Mouse (Mus musculus): ENCODE results near the gene Plekha6. TPM values are rescaled to one million over a fixed set of nuclear protein-coding genes. Genes with fewer than 3 reads are reported as not detected.
A peak's percentile ranks its signal among the peaks of the same experiment; 100 is the strongest.

The Plekha6 gene
- total and polyA plus RNA-seq, 3 experiments: 11.8 to 28.5 TPM; not detected in 1

- no peaks in the 10 kb centered on the region for H3K27me3 ChIP-seq (ENCODE audit: control insufficient read depth in 1 of 2, insufficient read depth in 2 of 2, low read length in 2 of 2)
- DNase-seq (ENCODE audit: low read depth, low spot score): no peak
- H3K27ac ChIP-seq (ENCODE audit: control insufficient read depth, low read depth, low read length): no peak overlapping the region
- H3K9me3 ChIP-seq (replicated peaks; ENCODE audit: insufficient read depth, low read length): no peaks in the 10 kb centered on the region
- peaks cover 2 to 5% of the 10 kb centered on the region in 2 experiments; a peak in 3 of 4 replicates for H3K36me3 ChIP-seq (ENCODE audit: control insufficient read depth in 1 of 2, insufficient read depth in 2 of 2, low read length in 2 of 2)
- H3K4me1 ChIP-seq (ENCODE audit: control insufficient read depth in 1 of 2, insufficient read depth in 2 of 2, low read length in 2 of 2): peaks cover 0 to 3% of the 10 kb centered on the region in 2 experiments; a peak in 1 of 4 replicates
- TF ChIP-seq MYB (IDR thresholded peaks at IDR 0.05; ENCODE audit: low read depth, low read length): no peak
- H3K4me3 ChIP-seq (ENCODE audit: control insufficient read depth in 1 of 2, insufficient read depth in 1 of 2, low read depth in 2 of 2, low read length in 2 of 2): no peak overlapping the region
- no peak overlapping the region for H3K9ac ChIP-seq (ENCODE audit: control insufficient read depth, low read depth, low read length, poor library complexity, severe bottlenecking)
- no peaks in the 10 kb centered on the region for H3K79me2 ChIP-seq (ENCODE audit: control insufficient read depth, insufficient read depth, low read length, poor library complexity)
These were observed 100.4 kb downstream of the Plekha6 start for GRCm38 (mm10) chr1:133264367-133264766.

- H3K27me3 ChIP-seq (ENCODE audit: control insufficient read depth in 1 of 2, insufficient read depth in 2 of 2, low read length in 2 of 2): no peaks in the 10 kb centered on the region
These were observed 101.2 kb downstream of the Plekha6 start for GRCm38 (mm10) chr1:133265114-133265766.

GRCm38 (mm10) chr1:133267094-133267493 is 103.1 kb downstream of the Plekha6 start:
- Histone ChIP-seq H3K9me3 (replicated peaks; ENCODE audit: insufficient read depth, low read length) (no peaks in the 10 kb centered on the region), H3K4me3 (ENCODE audit: control insufficient read depth in 1 of 2, insufficient read depth in 1 of 2, low read depth in 2 of 2, low read length in 2 of 2) (no peak overlapping the region), H3K79me2 (ENCODE audit: control insufficient read depth, insufficient read depth, low read length, poor library complexity) (no peaks in the 10 kb centered on the region), H3K4me1 (ENCODE audit: control insufficient read depth in 1 of 2, insufficient read depth in 2 of 2, low read length in 2 of 2) (peaks cover 0 to 3% of the 10 kb centered on the region in 2 experiments; a peak in 1 of 4 replicates), H3K27me3 (ENCODE audit: control insufficient read depth in 1 of 2, insufficient read depth in 2 of 2, low read length in 2 of 2) (no peaks in the 10 kb centered on the region), H3K27ac (ENCODE audit: control insufficient read depth, low read depth, low read length) (no peak overlapping the region), H3K36me3 (ENCODE audit: control insufficient read depth in 1 of 2, insufficient read depth in 2 of 2, low read length in 2 of 2) (peaks cover 0 to 2% of the 10 kb centered on the region in 2 experiments; a peak in 3 of 4 replicates), H3K9ac (ENCODE audit: control insufficient read depth, low read depth, low read length, poor library complexity, severe bottlenecking) (no peak overlapping the region)
- no peak for DNase-seq (ENCODE audit: low read depth, low spot score)
- no peak for TF ChIP-seq POLR2AphosphoS2 (IDR thresholded peaks at IDR 0.05; ENCODE audit: low read length)
- no peak for TF ChIP-seq TCF12 (IDR thresholded peaks at IDR 0.05; ENCODE audit: low read depth, low read length)

More at GRCm38 (mm10) chr1:133265114-133265766, 101.2 kb downstream of the Plekha6 start:
- Histone ChIP-seq H3K4me3 (ENCODE audit: control insufficient read depth in 1 of 2, insufficient read depth in 1 of 2, low read depth in 2 of 2, low read length in 2 of 2) (no peak overlapping the region), H3K4me1 (ENCODE audit: control insufficient read depth in 1 of 2, insufficient read depth in 2 of 2, low read length in 2 of 2) (peaks cover 0 to 3% of the 10 kb centered on the region in 2 experiments; a peak in 1 of 4 replicates), H3K36me3 (ENCODE audit: control insufficient read depth in 1 of 2, insufficient read depth in 2 of 2, low read length in 2 of 2) (peaks cover 2 to 5% of the 10 kb centered on the region in 2 experiments; a peak in 3 of 4 replicates), H3K9ac (ENCODE audit: control insufficient read depth, low read depth, low read length, poor library complexity, severe bottlenecking) (no peak overlapping the region), H3K27ac (ENCODE audit: control insufficient read depth, low read depth, low read length) (no peak overlapping the region), H3K79me2 (ENCODE audit: control insufficient read depth, insufficient read depth, low read length, poor library complexity) (no peaks in the 10 kb centered on the region), H3K9me3 (replicated peaks; ENCODE audit: insufficient read depth, low read length) (no peaks in the 10 kb centered on the region)
- DNase-seq (ENCODE audit: low read depth, low spot score): peak; percentile 21
- TF ChIP-seq ELF1 (IDR thresholded peaks at IDR 0.05; ENCODE audit: low read depth, low read length) (no peak), CTCF (IDR thresholded peaks at IDR 0.05 in 2 of 3, conservative IDR thresholded peaks at IDR 0.05 in 1 of 3; ENCODE audit: control insufficient read depth in 1 of 3, insufficient read depth in 1 of 3, low read depth in 2 of 3, low read length in 3 of 3, poor library complexity in 1 of 3, severe bottlenecking in 1 of 3) (peak; percentile 12 to 46 (median 33); a peak in 5 of 6 replicates)

GRCm38 (mm10) chr1:133267813-133268492 is 103.9 kb downstream of the Plekha6 start:
- no peak overlapping the region for H3K4me3 ChIP-seq (ENCODE audit: control insufficient read depth in 1 of 2, insufficient read depth in 1 of 2, low read depth in 2 of 2, low read length in 2 of 2)
- H3K9me3 ChIP-seq (replicated peaks; ENCODE audit: insufficient read depth, low read length): no peaks in the 10 kb centered on the region
- no peaks in the 10 kb centered on the region for H3K27me3 ChIP-seq (ENCODE audit: control insufficient read depth in 1 of 2, insufficient read depth in 2 of 2, low read length in 2 of 2)
- DNase-seq (ENCODE audit: low read depth, low spot score): peak; percentile 78
- peaks cover 0 to 3% of the 10 kb centered on the region in 2 experiments; a peak in 1 of 4 replicates for H3K4me1 ChIP-seq (ENCODE audit: control insufficient read depth in 1 of 2, insufficient read depth in 2 of 2, low read length in 2 of 2)
- peaks cover 0 to 2% of the 10 kb centered on the region in 2 experiments; a peak in 3 of 4 replicates for H3K36me3 ChIP-seq (ENCODE audit: control insufficient read depth in 1 of 2, insufficient read depth in 2 of 2, low read length in 2 of 2)
- no peak overlapping the region for H3K9ac ChIP-seq (ENCODE audit: control insufficient read depth, low read depth, low read length, poor library complexity, severe bottlenecking)
- no peaks in the 10 kb centered on the region for H3K79me2 ChIP-seq (ENCODE audit: control insufficient read depth, insufficient read depth, low read length, poor library complexity)
- H3K27ac ChIP-seq (ENCODE audit: control insufficient read depth, low read depth, low read length): no peak overlapping the region
- TF ChIP-seq POLR2AphosphoS2 (IDR thresholded peaks at IDR 0.05; ENCODE audit: low read length) (no peak), CHD2 (IDR thresholded peaks at IDR 0.05; ENCODE audit: low read length) (no peak), USF2 (IDR thresholded peaks at IDR 0.05; ENCODE audit: borderline replicate concordance in 1 of 2, insufficient read depth in 1 of 2, low read depth in 1 of 2, low read length in 2 of 2) (no peak), POLR2A (IDR thresholded peaks at IDR 0.05; ENCODE audit: control insufficient read depth in 1 of 2, insufficient read depth in 1 of 2, low read depth in 1 of 2, low read length in 2 of 2, poor library complexity in 1 of 2) (no peak), MXI1 (IDR thresholded peaks at IDR 0.05; ENCODE audit: low read depth, low read length) (peak; percentile 57), ETS1 (IDR thresholded peaks at IDR 0.05; ENCODE audit: low read depth, low read length) (0 out of 2 replicates have a peak, but pooled peaks have one; percentile 23), TCF12 (IDR thresholded peaks at IDR 0.05; ENCODE audit: low read depth, low read length) (0 out of 2 replicates have a peak, but pooled peaks have one; percentile 31), TAL1 (IDR thresholded peaks at IDR 0.05; ENCODE audit: low read length) (peak; percentile 50; the same call in 1 of the 2 replicates), HCFC1 (IDR thresholded peaks at IDR 0.05; ENCODE audit: low read depth, low read length) (no peak), USF1 (IDR thresholded peaks at IDR 0.05; ENCODE audit: low read depth, low read length) (peak; percentile 76), GATA1 (IDR thresholded peaks at IDR 0.05; ENCODE audit: low read depth, low read length) (peak; percentile 80), SIN3A (IDR thresholded peaks at IDR 0.05; ENCODE audit: low read length) (peak; percentile 72), GABPA (IDR thresholded peaks at IDR 0.05; ENCODE audit: low read depth, low read length) (no peak), CTCF (IDR thresholded peaks at IDR 0.05 in 2 of 3, conservative IDR thresholded peaks at IDR 0.05 in 1 of 3; ENCODE audit: control insufficient read depth in 1 of 3, insufficient read depth in 1 of 3, low read depth in 2 of 3, low read length in 3 of 3, poor library complexity in 1 of 3, severe bottlenecking in 1 of 3) (no peak)

Data from MEL (cell line).